Mouse (Mus musculus): Measurements from ENCODE around the gene Kif11.

DNA sequence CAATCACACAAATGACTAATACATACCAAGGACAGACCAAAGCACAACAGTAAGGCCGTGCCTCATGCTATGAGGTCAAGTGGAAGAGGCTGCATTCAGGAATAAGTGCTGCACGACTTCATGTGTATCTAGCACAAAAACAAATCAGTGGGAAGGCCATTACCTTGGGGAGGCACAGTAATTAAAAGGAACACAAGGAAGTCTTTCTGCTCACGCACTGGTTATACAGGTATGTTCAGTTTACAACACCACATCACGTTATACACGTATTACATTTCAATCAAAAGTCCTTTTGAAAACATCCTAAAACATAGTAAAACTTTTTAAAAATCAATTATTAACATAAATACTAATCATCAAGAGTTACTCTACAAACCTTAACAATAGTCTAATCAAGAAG, 32.3 kb upstream of the Kif11 start:
- no peak for TF ChIP-seq CTCF (IDR thresholded peaks at IDR 0.05; ENCODE audit: low read depth)
- TF ChIP-seq EP300 (IDR thresholded peaks at IDR 0.05; ENCODE audit: low read depth), result no peak
